30 mouse cellular contexts compared by ENCODE assay signal in genomic region chr2:113376997-113377396, GRCm38 (mm10). TPM values are rescaled to one million over a fixed set of nuclear protein-coding genes. Genes with fewer than 3 reads are reported as not detected.
DNase-seq lines count a peak whose midpoint lies in the region; ATAC-seq and TF ChIP-seq lines count a peak whose summit lies in the region.
"Had no signal": no experiment of that assay in that cellular context is flagged by ENCODE, and none has a peak within 500 bp of the region (broad histone marks: within the 10 kb centered on the region; RNA-seq: fewer than 3 reads in every experiment).

No protein-coding gene starts in this region.

- peak; percentile 38 to 62 for DNase-seq in kidney, adult 8-10 months
- peak; percentile 52 for DNase-seq in kidney, postnatal 0 days (ENCODE audit: low spot score)
- peak; percentile 78 to 88 for DNase-seq in kidney, postnatal 4 days
- DNase-seq in heart, adult 8-10 months (ENCODE audit: low spot score) = no peak
- no peak for DNase-seq in right cerebral cortex, adult 18-20 months
- DNase-seq in layer of hippocampus, adult 9-10 months (ENCODE audit: low spot score) = no peak
- DNase-seq: adrenal gland, postnatal 25 days; cerebellum, adult 18-20 months; cerebellum, postnatal 10 days; forebrain, postnatal 0 days; heart, adult 2 months; heart, postnatal 10 days; left cerebral cortex, postnatal 4 days; liver, embryonic 13.5 days; lung, adult 2 months; lung, postnatal 10 days; midbrain, embryonic 14.5 days; retina, postnatal 1 day; thymus, adult 2 months; thymus, postnatal 4 days had no signal

- no peak overlapping the region for H3K4me3 ChIP-seq in intestine, embryonic 16.5 days (ENCODE audit: low read length)
- H3K4me3 ChIP-seq in kidney, postnatal 0 days (replicated peaks; ENCODE audit: low read depth, low read length) = no peak overlapping the region
- no peak overlapping the region for H3K4me3 ChIP-seq in hindbrain, embryonic 13.5 days
- H3K4me3 ChIP-seq: erythroblast, embryonic 14.5 days; heart, adult 2 months; heart, embryonic 13.5 days; hindbrain, embryonic 10.5 days; left cerebral cortex, adult 2 months; liver, embryonic 13.5 days; neural tube, embryonic 15.5 days had no signal

- no peak for TF ChIP-seq CTCF in kidney, postnatal 0 days (IDR thresholded peaks at IDR 0.05; ENCODE audit: low read depth)

- H3K27me3 ChIP-seq in intestine, embryonic 16.5 days (replicated peaks; ENCODE audit: control insufficient read depth, insufficient read depth, low read length) = no peaks in the 10 kb centered on the region
- H3K27me3 ChIP-seq in kidney, postnatal 0 days (ENCODE audit: insufficient read depth, low read length) = no peaks in the 10 kb centered on the region
- no peaks in the 10 kb centered on the region for H3K27me3 ChIP-seq in hindbrain, embryonic 13.5 days
- H3K27me3 ChIP-seq: heart, embryonic 13.5 days; liver, embryonic 13.5 days; neural tube, embryonic 15.5 days had no signal

- H3K9ac ChIP-seq in intestine, embryonic 16.5 days (ENCODE audit: low read depth, low read length) = no peak overlapping the region
- H3K9ac ChIP-seq in kidney, postnatal 0 days (ENCODE audit: low read depth, low read length) = no peak overlapping the region
- H3K9ac ChIP-seq in hindbrain, embryonic 13.5 days = no peak overlapping the region
- H3K9ac ChIP-seq: forebrain, postnatal 0 days; heart, embryonic 13.5 days; liver, embryonic 13.5 days; neural tube, embryonic 15.5 days had no signal

- H3K9me3 ChIP-seq in intestine, embryonic 16.5 days (ENCODE audit: control insufficient read depth, low read length) = no peaks in the 10 kb centered on the region
- no peaks in the 10 kb centered on the region for H3K9me3 ChIP-seq in kidney, postnatal 0 days (replicated peaks; ENCODE audit: low read length)
- H3K9me3 ChIP-seq in hindbrain, embryonic 13.5 days = no peaks in the 10 kb centered on the region
- H3K9me3 ChIP-seq: heart, embryonic 13.5 days; hindbrain, embryonic 10.5 days; liver, embryonic 13.5 days; neural tube, embryonic 15.5 days had no signal

- WGBS in intestine, embryonic 16.5 days = 52% methylated on average over 5 of the region's 5 CpGs
- WGBS in kidney, postnatal 0 days = 56% methylated on average over 5 of the region's 5 CpGs
- 86% methylated on average over 5 of the region's 5 CpGs for WGBS in hindbrain, embryonic 13.5 days

- peaks cover 7% of the 10 kb centered on the region for H3K4me1 ChIP-seq in intestine, embryonic 16.5 days (ENCODE audit: control insufficient read depth, insufficient read depth, low read length)
- no peaks in the 10 kb centered on the region for H3K4me1 ChIP-seq in kidney, postnatal 0 days (replicated peaks; ENCODE audit: insufficient read depth, low read length)
- H3K4me1 ChIP-seq in hindbrain, embryonic 13.5 days (replicated peaks) = no peaks in the 10 kb centered on the region
- H3K4me1 ChIP-seq: hindbrain, embryonic 10.5 days; liver, embryonic 13.5 days had no signal

- H3K4me2 ChIP-seq in intestine, embryonic 16.5 days (ENCODE audit: low read depth, low read length) = no peak overlapping the region
- H3K4me2 ChIP-seq in kidney, postnatal 0 days (ENCODE audit: low read length) = no peak overlapping the region
- no peak overlapping the region for H3K4me2 ChIP-seq in hindbrain, embryonic 13.5 days
- H3K4me2 ChIP-seq: heart, embryonic 13.5 days; liver, embryonic 13.5 days; neural tube, embryonic 15.5 days had no signal

- no peaks in the 10 kb centered on the region for H3K36me3 ChIP-seq in intestine, embryonic 16.5 days (ENCODE audit: control insufficient read depth, insufficient read depth, low read length)
- H3K36me3 ChIP-seq in kidney, postnatal 0 days (ENCODE audit: insufficient read depth, low read length) = no peaks in the 10 kb centered on the region
- H3K36me3 ChIP-seq in hindbrain, embryonic 13.5 days = no peaks in the 10 kb centered on the region
- H3K36me3 ChIP-seq: heart, embryonic 13.5 days; hindbrain, embryonic 10.5 days; liver, embryonic 13.5 days; neural tube, embryonic 15.5 days had no signal

- ATAC-seq in intestine, embryonic 16.5 days = peak; percentile 90
- peak; percentile 87 for ATAC-seq in kidney, postnatal 0 days (replicated peaks; ENCODE audit: low FRiP score, low read depth)
- no peak for ATAC-seq in hindbrain, embryonic 13.5 days (ENCODE audit: low FRiP score)
- ATAC-seq: CD4-positive, CD25-positive, alpha-beta regulatory T cell, adult 4 months; forebrain, postnatal 0 days; hindbrain, postnatal 0 days had no signal

- H3K27ac ChIP-seq in intestine, embryonic 16.5 days (ENCODE audit: low read length) = peak overlapping the region; percentile 50; the same call in 1 of the 2 replicates
- H3K27ac ChIP-seq in kidney, postnatal 0 days = peak overlapping the region; percentile 54; the same call in 1 of the 2 replicates
- no peak overlapping the region for H3K27ac ChIP-seq in hindbrain, embryonic 13.5 days
- H3K27ac ChIP-seq: heart, adult 2 months; heart, embryonic 13.5 days; hindbrain, embryonic 10.5 days; hindbrain, postnatal 0 days; left cerebral cortex, adult 2 months; liver, embryonic 13.5 days; macrophage; neural tube, embryonic 15.5 days had no signal

RNA-seq across cellular contexts. Expression of gene Fmn1, which starts 49.5 kb away (rescaled TPM):
- polyA plus RNA-seq in intestine, embryonic 16.5 days (2015; fragmentation: Nextera tagmentation; extraction: Ambion mirVana) = 4.5 and 4.6 TPM in 2 replicates
- polyA plus RNA-seq in kidney, postnatal 0 days (2015; fragmentation: Nextera tagmentation; extraction: Ambion mirVana) = 7.6 and 8.0 TPM in 2 replicates
- total RNA-seq in heart, adult 8-10 months (2022) = 10 to 100 TPM; 28.2 to 36.2 (median 32.4) TPM
- 0.73 and 0.96 TPM in 2 replicates for polyA plus RNA-seq in hindbrain, embryonic 13.5 days (2015; fragmentation: Nextera tagmentation; extraction: Ambion mirVana)

Comparison
In these comparisons a context has a peak if more than half of its experiments do, and no peak if none do; other contexts are left out.
1. DNase-seq: peak in kidney, adult 8-10 months (2 of 2), kidney, postnatal 0 days (single experiment) and kidney, postnatal 4 days (2 of 2); none in heart, adult 8-10 months (single experiment), right cerebral cortex, adult 18-20 months (single experiment) and layer of hippocampus, adult 9-10 months (single experiment).